8 mouse cellular contexts compared by ENCODE assay signal in the genomic region with DNA sequence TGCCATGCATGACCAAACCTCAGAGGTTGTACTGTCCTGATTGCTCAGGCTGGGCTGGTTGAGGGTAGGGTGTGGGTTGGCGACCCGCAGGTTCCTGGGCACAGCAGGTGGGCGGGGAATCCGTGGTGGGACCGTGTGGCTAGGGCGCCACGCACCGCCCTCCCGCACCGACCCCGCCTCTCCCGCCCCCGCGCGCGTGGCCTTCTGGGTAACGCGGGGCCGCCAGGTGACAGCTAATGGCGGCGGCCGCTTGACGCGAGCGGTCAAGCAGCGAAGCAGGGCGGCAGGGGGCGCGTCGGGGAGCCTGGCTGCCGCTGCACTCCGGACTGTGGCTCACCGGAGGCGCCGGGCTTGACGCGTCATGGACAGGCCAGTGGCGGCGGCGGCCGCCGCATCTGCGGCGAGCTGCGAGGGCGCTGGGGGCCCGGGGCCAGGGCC. TPM values are rescaled to one million over a fixed set of nuclear protein-coding genes. Genes with fewer than 3 reads are reported as not detected.
DNase-seq lines count a peak whose midpoint lies in the region; ATAC-seq and TF ChIP-seq lines count a peak whose summit lies in the region.

A gene (plus strand): TSS at position 207 of the 438 bp plus-strand sequence.

- no peaks in the 10 kb centered on the region for H3K79me3 ChIP-seq in C2C12 (ENCODE audit: low read depth)

- peak; percentile 82 for DNase-seq in brain, embryonic 14.5 days (ENCODE audit: low read depth)
- DNase-seq in natural killer cell, adult 2 months (ENCODE audit: low spot score in 2 of 2): peak; percentile 76 to 79

- 10% methylated on average over 20 of the region's 47 CpGs for WGBS in heart, embryonic 11.5 days (ENCODE audit: insufficient replicate concordance)
- WGBS in kidney, embryonic 16.5 days: 17% methylated on average over 16 of the region's 47 CpGs
- WGBS in liver, embryonic 12.5 days (ENCODE audit: insufficient replicate concordance): 4% methylated on average over 32 of the region's 47 CpGs
- 9% methylated on average over 31 of the region's 47 CpGs for WGBS in stomach, embryonic 14.5 days

- H3K9me3 ChIP-seq in erythroblast, embryonic 14.5 days (ENCODE audit: control insufficient read depth, low read length): peaks cover 2% of the 10 kb centered on the region; the same call in 1 of the 2 replicates
- no peaks in the 10 kb centered on the region for H3K9me3 ChIP-seq in heart, embryonic 11.5 days (replicated peaks; ENCODE audit: control insufficient read depth, low read length)
- no peaks in the 10 kb centered on the region for H3K9me3 ChIP-seq in kidney, embryonic 16.5 days (ENCODE audit: low read length)
- H3K9me3 ChIP-seq in liver, embryonic 12.5 days (replicated peaks): no peaks in the 10 kb centered on the region
- no peaks in the 10 kb centered on the region for H3K9me3 ChIP-seq in stomach, embryonic 14.5 days (ENCODE audit: control insufficient read depth, low read depth, low read length)

- peak; percentile 47; the same call in 1 of the 2 replicates for TF ChIP-seq POLR2A in brain, embryonic 14.5 days (IDR thresholded peaks at IDR 0.05; ENCODE audit: borderline replicate concordance, extremely low read depth, insufficient read depth, insufficient read length, poor library complexity, severe bottlenecking)

- H3K4me1 ChIP-seq in erythroblast, embryonic 14.5 days (ENCODE audit: control insufficient read depth): peaks cover 27% of the 10 kb centered on the region
- H3K4me1 ChIP-seq in heart, embryonic 11.5 days (ENCODE audit: control insufficient read depth, insufficient read depth, low read length): no peaks in the 10 kb centered on the region
- no peaks in the 10 kb centered on the region for H3K4me1 ChIP-seq in kidney, embryonic 16.5 days (ENCODE audit: insufficient read depth, low read length)
- H3K4me1 ChIP-seq in liver, embryonic 12.5 days: peaks cover 15% of the 10 kb centered on the region
- no peaks in the 10 kb centered on the region for H3K4me1 ChIP-seq in stomach, embryonic 14.5 days (ENCODE audit: control insufficient read depth, insufficient read depth, low read length)

- peak within 1 kb of the TSS; percentile 61 for H3ac ChIP-seq in C2C12 (ENCODE audit: control insufficient read depth, insufficient read length, low read depth)

- peak; percentile 53 for TF ChIP-seq CTCF in C2C12 (IDR thresholded peaks at IDR 0.05; ENCODE audit: control insufficient read depth, insufficient read depth, insufficient read length)
- TF ChIP-seq CTCF in brain, embryonic 14.5 days (IDR thresholded peaks at IDR 0.05; ENCODE audit: borderline replicate concordance, extremely low read depth, insufficient read depth, insufficient read length): no peak

- H3K4me2 ChIP-seq in heart, embryonic 11.5 days: peak within 1 kb of the TSS; percentile 66
- peak within 1 kb of the TSS; percentile 52 for H3K4me2 ChIP-seq in kidney, embryonic 16.5 days (replicated peaks; ENCODE audit: low read depth, low read length)
- peak within 1 kb of the TSS; percentile 78 for H3K4me2 ChIP-seq in liver, embryonic 12.5 days
- H3K4me2 ChIP-seq in stomach, embryonic 14.5 days (replicated peaks; ENCODE audit: low read depth, low read length): peak within 1 kb of the TSS; percentile 48

- ATAC-seq in heart, embryonic 11.5 days (replicated peaks; ENCODE audit: insufficient number of reproducible peaks, low FRiP score, low TSS enrichment): peak; percentile 88
- ATAC-seq in kidney, embryonic 16.5 days (ENCODE audit: low FRiP score, low TSS enrichment): peak; percentile 97
- ATAC-seq in liver, embryonic 12.5 days: peak; percentile 90
- ATAC-seq in stomach, embryonic 14.5 days (ENCODE audit: insufficient number of reproducible peaks, insufficient read depth, low FRiP score, low read depth): peak; percentile 92

- peak within 1 kb of the TSS; percentile 76 for H3K27ac ChIP-seq in heart, embryonic 11.5 days (ENCODE audit: low read depth, low read length)
- H3K27ac ChIP-seq in kidney, embryonic 16.5 days (ENCODE audit: low read length): peak within 1 kb of the TSS; percentile 43; the same call in 1 of the 2 replicates
- peak within 1 kb of the TSS; percentile 79 for H3K27ac ChIP-seq in liver, embryonic 12.5 days
- H3K27ac ChIP-seq in stomach, embryonic 14.5 days (ENCODE audit: low read length): peak within 1 kb of the TSS; percentile 39; the same call in 1 of the 2 replicates

- no peaks in the 10 kb centered on the region for H3K79me2 ChIP-seq in C2C12 (ENCODE audit: control insufficient read depth, insufficient read depth)

- no peaks in the 10 kb centered on the region for H3K27me3 ChIP-seq in C2C12 (ENCODE audit: control insufficient read depth, insufficient read depth, insufficient read length)
- H3K27me3 ChIP-seq in erythroblast, embryonic 14.5 days (ENCODE audit: control insufficient read depth): no peaks in the 10 kb centered on the region
- H3K27me3 ChIP-seq in heart, embryonic 11.5 days (ENCODE audit: control insufficient read depth, insufficient read depth, low read length): no peaks in the 10 kb centered on the region
- H3K27me3 ChIP-seq in kidney, embryonic 16.5 days (ENCODE audit: insufficient read depth, low read length): no peaks in the 10 kb centered on the region
- no peaks in the 10 kb centered on the region for H3K27me3 ChIP-seq in liver, embryonic 12.5 days (replicated peaks)
- no peaks in the 10 kb centered on the region for H3K27me3 ChIP-seq in stomach, embryonic 14.5 days (ENCODE audit: control insufficient read depth, insufficient read depth, low read length)

- no peaks in the 10 kb centered on the region for H3K36me3 ChIP-seq in C2C12 (ENCODE audit: control insufficient read depth, insufficient read depth)
- H3K36me3 ChIP-seq in erythroblast, embryonic 14.5 days (ENCODE audit: control insufficient read depth): peaks cover 2% of the 10 kb centered on the region
- no peaks in the 10 kb centered on the region for H3K36me3 ChIP-seq in heart, embryonic 11.5 days (ENCODE audit: control insufficient read depth, insufficient read depth, low read length)
- H3K36me3 ChIP-seq in kidney, embryonic 16.5 days (ENCODE audit: insufficient read depth, low read length): no peaks in the 10 kb centered on the region
- H3K36me3 ChIP-seq in liver, embryonic 12.5 days: no peaks in the 10 kb centered on the region
- no peaks in the 10 kb centered on the region for H3K36me3 ChIP-seq in stomach, embryonic 14.5 days (ENCODE audit: control insufficient read depth, insufficient read depth, low read length)

- peak within 1 kb of the TSS; percentile 74 for H3K9ac ChIP-seq in heart, embryonic 11.5 days (ENCODE audit: low read depth, low read length)
- H3K9ac ChIP-seq in kidney, embryonic 16.5 days (replicated peaks; ENCODE audit: low read length): peak within 1 kb of the TSS; percentile 72
- H3K9ac ChIP-seq in liver, embryonic 12.5 days: peak within 1 kb of the TSS; percentile 84
- H3K9ac ChIP-seq in stomach, embryonic 14.5 days (replicated peaks; ENCODE audit: low read depth, low read length): peak within 1 kb of the TSS; percentile 48; the same call in 1 of the 2 replicates

- peak within 1 kb of the TSS; percentile 30 for H3K4me3 ChIP-seq in C2C12 (ENCODE audit: insufficient read depth, poor library complexity, severe bottlenecking)
- H3K4me3 ChIP-seq in erythroblast, embryonic 14.5 days (replicated peaks): peak within 1 kb of the TSS; percentile 83
- H3K4me3 ChIP-seq in heart, embryonic 11.5 days (ENCODE audit: low read depth, low read length): peak within 1 kb of the TSS; percentile 61
- H3K4me3 ChIP-seq in kidney, embryonic 16.5 days (ENCODE audit: low read length): peak within 1 kb of the TSS; percentile 60
- H3K4me3 ChIP-seq in liver, embryonic 12.5 days: peak within 1 kb of the TSS; percentile 76
- peak within 1 kb of the TSS; percentile 52 for H3K4me3 ChIP-seq in stomach, embryonic 14.5 days (ENCODE audit: low read depth, low read length)

TF ChIP-seq in C2C12, 6 proteins besides CTCF, POLR2A, EP300 and RAD21:
- TF ChIP-seq USF1 (IDR thresholded peaks at IDR 0.05; ENCODE audit: low read depth) (no peak), MYOD1 (IDR thresholded peaks at IDR 0.05; ENCODE audit: control insufficient read depth, insufficient read length, low read depth) (no peak), CEBPB (IDR thresholded peaks at IDR 0.05; ENCODE audit: low read depth) (no peak), FOSL1 (IDR thresholded peaks at IDR 0.05; ENCODE audit: insufficient read depth, low read length, poor library complexity, severe bottlenecking) (no peak), MYOG (IDR thresholded peaks at IDR 0.05; ENCODE audit: control insufficient read depth, extremely low read depth, insufficient read length) (no peak), MAX (IDR thresholded peaks at IDR 0.05) (no peak)
TF ChIP-seq in C2C12: peak in this region for 0.

RNA-seq across cellular contexts. Expression of the gene that starts here (rescaled TPM):
- polyA plus RNA-seq in C2C12 (2012; fragmentation: generic; extraction: Trizol): 2.6 TPM
- 19.3 and 22.5 TPM in 2 replicates for polyA plus RNA-seq in brain, embryonic 14.5 days (2012; rRNA removed)
- polyA plus RNA-seq in erythroblast, embryonic 14.5 days (2012): 0.10 TPM in 1 of 2 replicates, not detected in the other
- polyA plus RNA-seq in heart, embryonic 11.5 days (2014; fragmentation: Nextera tagmentation; extraction: Ambion mirVana): 11.3 and 11.7 TPM in 2 replicates
- polyA plus RNA-seq in kidney, embryonic 16.5 days (2015; fragmentation: Nextera tagmentation; extraction: Ambion mirVana): 9.5 and 9.7 TPM in 2 replicates
- 8.4 and 9.7 TPM in 2 replicates for polyA plus RNA-seq in liver, embryonic 12.5 days (2016; fragmentation: Nextera tagmentation; extraction: Ambion mirVana)
- polyA plus RNA-seq in stomach, embryonic 14.5 days (2014; fragmentation: Nextera tagmentation; extraction: Ambion mirVana): 14.4 and 14.5 TPM in 2 replicates

Comparison
In these comparisons a context has a peak if more than half of its experiments do, and no peak if none do; other contexts are left out.
1. Peak in every context shown above with its lines: DNase-seq, ATAC-seq, H3K4me3 ChIP-seq and H3K27ac ChIP-seq.
2. H3K4me3 ChIP-seq: peak in every context shown above with its lines; median percentile 83 in erythroblast, embryonic 14.5 days; 76 in liver, embryonic 12.5 days; 61 in heart, embryonic 11.5 days; 60 in kidney, embryonic 16.5 days; 52 in stomach, embryonic 14.5 days; 30 in C2C12.